Mouse (Mus musculus) ES-E14 (cell line): ENCODE measurements around the gene Setd7. TPM values are rescaled to one million over a fixed set of nuclear protein-coding genes. Genes with fewer than 3 reads are reported as not detected.

Source experiments
- DNase-seq: peaks from one replicate; pipeline ENCODE4 v3.0.0-alpha.2; 2013; ENCODE audit warnings: low read depth, low spot score
- H3K27ac ChIP-seq: 2 replicates; pipeline ENCODE4 v1.5.1; 2012; ENCODE audit warnings: low read depth, mild to moderate bottlenecking, low read length, moderate library complexity, mixed read lengths; ENCODE audit not compliant: poor library complexity, insufficient read depth, severe bottlenecking
- H3K36me3 ChIP-seq: 2 replicates; pipeline ENCODE4 v1.6.1; 2012; ENCODE audit warnings: mild to moderate bottlenecking, low read length, moderate library complexity, mixed read lengths; ENCODE audit not compliant: control insufficient read depth, poor library complexity, insufficient read depth, severe bottlenecking
- H3K4me1 ChIP-seq, 2 experiments: fragments of 150-350 bp in 1 of 2; sonication (generic) in 1 of 2; 2 replicates each; pipeline ENCODE4 v1.6.1; 2012; ENCODE audit warnings: low read length in 2 of 2, mild to moderate bottlenecking in 1 of 2, mixed read lengths in 1 of 2; ENCODE audit not compliant: control insufficient read depth in 2 of 2, insufficient read depth in 2 of 2, poor library complexity in 1 of 2
- H3K4me3 ChIP-seq, 2 experiments: fragments of 150-350 bp in 1 of 2; sonication (generic) in 1 of 2; 2 replicates each; pipeline ENCODE4 v1.5.1; 2012; ENCODE audit warnings: low read length in 2 of 2, low read depth in 1 of 2, mild to moderate bottlenecking in 1 of 2, mixed read lengths in 1 of 2; ENCODE audit not compliant: insufficient read depth in 1 of 2, poor library complexity in 1 of 2, severe bottlenecking in 1 of 2
- H3K9ac ChIP-seq: 2 replicates; pipeline ENCODE4 v1.6.1; 2012; ENCODE audit warnings: low read depth, mild to moderate bottlenecking, low read length, mixed read lengths; ENCODE audit not compliant: poor library complexity, insufficient read depth, severe bottlenecking
- H3K9me3 ChIP-seq: fragments of 150-350 bp; sonication (generic); 2 replicates; pipeline ENCODE4 v1.6.1; 2012; ENCODE audit warnings: low read depth, mild to moderate bottlenecking, low read length; ENCODE audit not compliant: control insufficient read depth, insufficient read depth
- CHD2 ChIP-seq: IDR thresholded peaks from 2 replicates; pipeline ENCODE4 v1.6.1; 2014; ENCODE audit warnings: mild to moderate bottlenecking, low read depth, low read length, inconsistent platforms
- HCFC1 ChIP-seq: IDR thresholded peaks from 2 replicates; pipeline ENCODE4 v1.6.1; 2012; ENCODE audit warnings: low read length, inconsistent platforms, borderline replicate concordance; ENCODE audit not compliant: insufficient read depth
- MAFK ChIP-seq: IDR thresholded peaks from 2 replicates; pipeline ENCODE4 v1.6.1; 2014; ENCODE audit warnings: mild to moderate bottlenecking, low read depth, low read length, inconsistent platforms; ENCODE audit not compliant: insufficient read depth
- ZC3H11A ChIP-seq: IDR thresholded peaks from 2 replicates; pipeline ENCODE4 v1.6.1; 2012; ENCODE audit warnings: low read depth, mild to moderate bottlenecking, inconsistent platforms, low read length, borderline replicate concordance
- ZNF384 ChIP-seq: IDR thresholded peaks from 2 replicates; pipeline ENCODE4 v1.6.1; 2012; ENCODE audit warnings: low read depth, low read length, inconsistent platforms
- in situ Hi-C, 2 experiments: fragments of 600-800 bp; cut with MboI; formaldehyde crosslinking; loops; one replicate each; pipeline ENCODE4 v1.15.1; 2025; ENCODE audit warnings: low sequenced_read_pairs in 2 of 2, inconsistent platforms in 1 of 2; ENCODE audit not compliant: unreplicated experiment in 2 of 2
- total RNA-seq: library from RNA; depleted of rRNA; stranded (reverse); fragments of 300-350 nt; gene quantifications from 2 replicates; pipeline ENCODE4 v1.2.3, GENCODE M21; 2012

Gene Setd7
- total RNA-seq, 1 experiment, result 17.5 TPM

- Histone ChIP-seq H3K36me3 (peaks cover 9% of the 10 kb centered on the region; the same call in 1 of the 2 replicates), H3K27ac (no peak overlapping the region), H3K4me1 (peaks cover 0 to 1% of the 10 kb centered on the region in 2 experiments; a peak in 1 of 4 replicates), H3K9ac (no peak overlapping the region), H3K4me3 (no peak overlapping the region), H3K9me3 (no peaks in the 10 kb centered on the region)
- TF ChIP-seq ZC3H11A (no peak), MAFK (no peak), HCFC1 (no peak), ZNF384 (no peak), CHD2 (no peak)
- no peak for DNase-seq
- in situ Hi-C loops, result no loop called here
Observed at GRCm38 (mm10) chr3:51547577-51547976, 13.1 kb downstream of the Setd7 start.

GRCm38 (mm10) chr3:51544442-51545128 lies 16.1 kb downstream of the Setd7 start:
- H3K27ac ChIP-seq, result no peak overlapping the region
- no peaks in the 10 kb centered on the region for H3K9me3 ChIP-seq
- peaks cover 14% of the 10 kb centered on the region; the same call in 1 of the 2 replicates for H3K36me3 ChIP-seq
- no peak for DNase-seq
- TF ChIP-seq MAFK (no peak), ZNF384 (no peak), ZC3H11A (no peak), HCFC1 (no peak), CHD2 (no peak)
- H3K9ac ChIP-seq, result no peak overlapping the region
- H3K4me3 ChIP-seq, result no peak overlapping the region
- in situ Hi-C loops, result no loop called here
- H3K4me1 ChIP-seq, result peaks cover 0 to 5% of the 10 kb centered on the region in 2 experiments; a peak in 2 of 4 replicates

GRCm38 (mm10) chr3:51540659-51541058 lies 20.0 kb downstream of the Setd7 start:
- in situ Hi-C loops, result no loop called here
- TF ChIP-seq MAFK (no peak), ZC3H11A (no peak), CHD2 (no peak), HCFC1 (no peak), ZNF384 (no peak)
- H3K4me3 ChIP-seq, result no peak overlapping the region
- H3K9me3 ChIP-seq, result no peaks in the 10 kb centered on the region
- H3K36me3 ChIP-seq, result peaks cover 17% of the 10 kb centered on the region
- no peak overlapping the region for H3K9ac ChIP-seq
- peaks cover 0 to 5% of the 10 kb centered on the region in 2 experiments; a peak in 2 of 4 replicates for H3K4me1 ChIP-seq
- DNase-seq, result no peak
- no peak overlapping the region for H3K27ac ChIP-seq

- Histone ChIP-seq H3K9ac (no peak overlapping the region), H3K9me3 (no peaks in the 10 kb centered on the region), H3K4me3 (peak overlapping the region in 1 of 2 experiments; percentile 8; a peak in 1 of 4 replicates), H3K4me1 (peaks cover 0 to 5% of the 10 kb centered on the region in 2 experiments; a peak in 2 of 4 replicates), H3K27ac (no peak overlapping the region), H3K36me3 (peaks cover 17% of the 10 kb centered on the region)
- TF ChIP-seq CHD2 (no peak), MAFK (no peak), ZC3H11A (no peak), HCFC1 (no peak), ZNF384 (no peak)
- DNase-seq, result peak; percentile 94
- in situ Hi-C loops, result no loop called here
Observed at GRCm38 (mm10) chr3:51539567-51540408, 20.9 kb downstream of the Setd7 start.
